Mouse (Mus musculus): Measurements from ENCODE around the gene Nsdhl. TPM values are rescaled to one million over a fixed set of nuclear protein-coding genes. Genes with fewer than 3 reads are reported as not detected.

Gene Nsdhl
- total RNA-seq, 2 experiments from 2014 or later = 33.5 to 34.3 TPM

- intact Hi-C loops (cut with DNase I) = no loop called here
- DNase-seq (ENCODE audit: low spot score in 2 of 2) = no peak
These were observed 72.2 kb downstream of the Nsdhl start for GRCm38 (mm10) chrX:72990581-72990980.

- intact Hi-C loops (cut with DNase I) = no loop called here
- no peak for DNase-seq (ENCODE audit: low spot score in 2 of 2)
These were observed 74.0 kb downstream of the Nsdhl start for GRCm38 (mm10) chrX:72992291-72992919.

GRCm38 (mm10) chrX:72995542-72995941 lies 77.2 kb downstream of the Nsdhl start:
- intact Hi-C loops (cut with DNase I) = no loop called here
- no peak for DNase-seq (ENCODE audit: low spot score in 2 of 2)

- no peak for DNase-seq (ENCODE audit: low spot score in 2 of 2)
- intact Hi-C loops (cut with DNase I) = no loop called here
These were observed 84.8 kb downstream of the Nsdhl start for GRCm38 (mm10) chrX:73003110-73003509.

- intact Hi-C loops (cut with DNase I) = no loop called here
- no peak for DNase-seq (ENCODE audit: low spot score in 2 of 2)
These were observed 87.3 kb downstream of the Nsdhl start for GRCm38 (mm10) chrX:73005678-73006077.

GRCm38 (mm10) chrX:73007597-73008479 lies 89.5 kb downstream of the Nsdhl start:
- DNase-seq (ENCODE audit: low spot score in 2 of 2) = peak; percentile 94 to 96
- intact Hi-C loops (cut with DNase I) = no loop called here

Small RNAs within 50 kb of the gene (microRNA-seq; reads per million reads assigned to microRNA genes)
- gene Mir2137 = 0 to 0.53 reads per million in 2 experiments

Other genes with a start within 250 kb of the Nsdhl start
- gene Gabrq, start 93.4 kb upstream of the Nsdhl start, total RNA-seq (2021) = 1 to 10 TPM; 2.2 to 3.9 TPM
- gene Cetn2, start 146 bp upstream of the Nsdhl start, total RNA-seq (2021) = 10 to 100 TPM; 51.7 to 53.4 TPM
- gene Zfp185, start 68.8 kb downstream of the Nsdhl start, total RNA-seq (2021) = under 1 TPM; 0.57 TPM
- gene Pnma5, start 118.5 kb downstream of the Nsdhl start, total RNA-seq (2021) = under 1 TPM; 0.44 to 0.51 TPM
- gene Pnma3, start 146.2 kb downstream of the Nsdhl start, total RNA-seq (2021) = 10 to 100 TPM; 18.1 to 19.6 TPM
- 1 to 10 TPM in 1 of 2 experiments, under 1 TPM in 1; 0.80 to 1.2 TPM for gene Xlr4a, start 163.9 kb downstream of the Nsdhl start, total RNA-seq (2021)
- 1 to 10 TPM in 1 of 2 experiments, not detected in 1; 1.1 TPM for gene Xlr3a, start 178.5 kb downstream of the Nsdhl start, total RNA-seq (2021)
- 1 to 10 TPM; 1.8 to 1.9 TPM for gene Gm14685, start 198.5 kb downstream of the Nsdhl start, total RNA-seq (2021)
- not detected for gene Xlr5b, start 230.2 kb downstream of the Nsdhl start, total RNA-seq (2021)
- 1 to 10 TPM in 1 of 2 experiments, under 1 TPM in 1; 0.93 to 1.1 TPM for gene DXBay18, start 230.9 kb downstream of the Nsdhl start, total RNA-seq (2021)

Data from left cerebral cortex, postnatal 14 days (tissue).